Mouse (Mus musculus): ENCODE data around the gene Aatk. TPM values are rescaled to one million over a fixed set of nuclear protein-coding genes. Genes with fewer than 3 reads are reported as not detected.

Aatk gene
- polyA plus RNA-seq, 1 experiment from 2014 or later = 3.4 TPM

GRCm38 (mm10) chr11:120069261-120069660 lies 22.3 kb upstream of the Aatk start:
- Histone ChIP-seq H3K27me3 (replicated peaks) (no peaks in the 10 kb centered on the region), H3K27ac (no peak overlapping the region), H3K4me2 (replicated peaks) (no peak overlapping the region), H3K4me1 (replicated peaks) (peaks cover 7% of the 10 kb centered on the region; the same call in 1 of the 2 replicates), H3K9ac (no peak overlapping the region; the same call in 1 of the 2 replicates), H3K4me3 (replicated peaks) (no peak overlapping the region), H3K36me3 (peaks cover 33% of the 10 kb centered on the region; the same call in 1 of the 2 replicates), H3K9me3 (no peaks in the 10 kb centered on the region)
- WGBS = 30% methylated on average over 11 of the region's 11 CpGs
- no peak for ATAC-seq

- peaks cover 33% of the 10 kb centered on the region; the same call in 1 of the 2 replicates for H3K36me3 ChIP-seq
- H3K27me3 ChIP-seq (replicated peaks) = no peaks in the 10 kb centered on the region
- no peak overlapping the region for H3K9ac ChIP-seq
- H3K4me2 ChIP-seq (replicated peaks) = no peak overlapping the region
- H3K4me1 ChIP-seq (replicated peaks) = peaks cover 7% of the 10 kb centered on the region; the same call in 1 of the 2 replicates
- ATAC-seq = 0 out of 2 replicates have a peak, but pooled peaks have one; percentile 15
- no peaks in the 10 kb centered on the region for H3K9me3 ChIP-seq
- WGBS = 62% methylated on average over 17 of the region's 17 CpGs
- H3K4me3 ChIP-seq (replicated peaks) = no peak overlapping the region
- H3K27ac ChIP-seq = no peak overlapping the region
Observed at GRCm38 (mm10) chr11:120067834-120068233, 20.9 kb upstream of the Aatk start.

- ATAC-seq = peak; percentile 48
- 35% methylated on average over 10 of the region's 10 CpGs for WGBS
- no peak overlapping the region for H3K27ac ChIP-seq
- no peaks in the 10 kb centered on the region for H3K9me3 ChIP-seq
- H3K4me1 ChIP-seq (replicated peaks) = peaks cover 7% of the 10 kb centered on the region; the same call in 1 of the 2 replicates
- no peak overlapping the region for H3K4me2 ChIP-seq (replicated peaks)
- no peak overlapping the region for H3K9ac ChIP-seq
- H3K4me3 ChIP-seq (replicated peaks) = no peak overlapping the region
- H3K36me3 ChIP-seq = peaks cover 20% of the 10 kb centered on the region; the same call in 1 of the 2 replicates
- no peaks in the 10 kb centered on the region for H3K27me3 ChIP-seq (replicated peaks)
Observed at GRCm38 (mm10) chr11:120065291-120065690, 18.3 kb upstream of the Aatk start.

- 90% methylated on average over 11 of the region's 11 CpGs for whole genome bisulfite sequencing
- Histone ChIP-seq H3K9ac (no peak overlapping the region), H3K4me3 (replicated peaks) (no peak overlapping the region), H3K27ac (no peak overlapping the region), H3K9me3 (no peaks in the 10 kb centered on the region), H3K4me2 (replicated peaks) (no peak overlapping the region), H3K4me1 (replicated peaks) (peaks cover 6% of the 10 kb centered on the region; the same call in 1 of the 2 replicates), H3K36me3 (peaks cover 17% of the 10 kb centered on the region; the same call in 1 of the 2 replicates), H3K27me3 (replicated peaks) (no peaks in the 10 kb centered on the region)
- ATAC-seq = no peak
Observed at GRCm38 (mm10) chr11:120064668-120065040, 17.7 kb upstream of the Aatk start.

- Histone ChIP-seq H3K9me3 (no peaks in the 10 kb centered on the region), H3K9ac (no peak overlapping the region), H3K36me3 (peaks cover 17% of the 10 kb centered on the region; the same call in 1 of the 2 replicates), H3K27ac (no peak overlapping the region), H3K4me1 (replicated peaks) (0 out of 2 replicates have a peak, but pooled peaks cover 2% of the 10 kb centered on the region), H3K4me2 (replicated peaks) (no peak overlapping the region), H3K27me3 (replicated peaks) (no peaks in the 10 kb centered on the region), H3K4me3 (replicated peaks) (no peak overlapping the region)
- ATAC-seq = no peak
- WGBS = 85% methylated on average over 13 of the region's 13 CpGs
Observed at GRCm38 (mm10) chr11:120064006-120064667, 17.2 kb upstream of the Aatk start.

GRCm38 (mm10) chr11:120063326-120063725 lies 16.4 kb upstream of the Aatk start:
- no peak for ATAC-seq
- Histone ChIP-seq H3K27me3 (replicated peaks) (no peaks in the 10 kb centered on the region), H3K9me3 (no peaks in the 10 kb centered on the region), H3K4me1 (replicated peaks) (0 out of 2 replicates have a peak, but pooled peaks cover 2% of the 10 kb centered on the region), H3K4me2 (replicated peaks) (no peak overlapping the region), H3K27ac (no peak overlapping the region), H3K9ac (no peak overlapping the region), H3K4me3 (replicated peaks) (no peak overlapping the region), H3K36me3 (peaks cover 16% of the 10 kb centered on the region; the same call in 1 of the 2 replicates)
- 79% methylated on average over 5 of the region's 5 CpGs for WGBS

GRCm38 (mm10) chr11:120060634-120061033 lies 13.7 kb upstream of the Aatk start:
- Histone ChIP-seq H3K4me3 (replicated peaks) (no peak overlapping the region), H3K9me3 (no peaks in the 10 kb centered on the region), H3K4me2 (replicated peaks) (no peak overlapping the region), H3K27ac (no peak overlapping the region), H3K36me3 (0 out of 2 replicates have a peak, but pooled peaks cover 4% of the 10 kb centered on the region), H3K27me3 (replicated peaks) (no peaks in the 10 kb centered on the region), H3K9ac (no peak overlapping the region), H3K4me1 (replicated peaks) (no peaks in the 10 kb centered on the region)
- 71% methylated on average over 8 of the region's 8 CpGs for WGBS
- no peak for ATAC-seq

GRCm38 (mm10) chr11:120055953-120056732 lies 9.2 kb upstream of the Aatk start:
- Histone ChIP-seq H3K36me3 (no peaks in the 10 kb centered on the region), H3K4me3 (replicated peaks) (no peak overlapping the region), H3K9ac (no peak overlapping the region), H3K4me1 (replicated peaks) (peaks cover 10% of the 10 kb centered on the region), H3K27me3 (replicated peaks) (no peaks in the 10 kb centered on the region), H3K27ac (no peak overlapping the region), H3K9me3 (no peaks in the 10 kb centered on the region), H3K4me2 (replicated peaks) (no peak overlapping the region)
- 84% methylated on average over 12 of the region's 12 CpGs for WGBS
- ATAC-seq = no peak

- H3K9me3 ChIP-seq = no peaks in the 10 kb centered on the region
- H3K4me2 ChIP-seq (replicated peaks) = no peak overlapping the region
- H3K27ac ChIP-seq = no peak overlapping the region
- WGBS = 75% methylated on average over 4 of the region's 4 CpGs
- no peaks in the 10 kb centered on the region for H3K27me3 ChIP-seq (replicated peaks)
- no peak overlapping the region for H3K9ac ChIP-seq
- H3K4me1 ChIP-seq (replicated peaks) = peaks cover 14% of the 10 kb centered on the region
- no peak for ATAC-seq
- no peak overlapping the region for H3K4me3 ChIP-seq (replicated peaks)
- H3K36me3 ChIP-seq = no peaks in the 10 kb centered on the region
Observed at GRCm38 (mm10) chr11:120053846-120054245, 6.9 kb upstream of the Aatk start.

GRCm38 (mm10) chr11:120052274-120052673 lies 5.3 kb upstream of the Aatk start:
- Histone ChIP-seq H3K4me2 (replicated peaks) (no peak overlapping the region), H3K36me3 (no peaks in the 10 kb centered on the region), H3K27ac (no peak overlapping the region), H3K4me3 (replicated peaks) (no peak overlapping the region), H3K27me3 (replicated peaks) (peaks cover 15% of the 10 kb centered on the region), H3K9ac (no peak overlapping the region), H3K4me1 (replicated peaks) (peaks cover 25% of the 10 kb centered on the region), H3K9me3 (no peaks in the 10 kb centered on the region)
- 61% methylated on average over 9 of the region's 9 CpGs for WGBS
- ATAC-seq = no peak

GRCm38 (mm10) chr11:120051124-120051811 lies 4.3 kb upstream of the Aatk start:
- H3K27ac ChIP-seq = peak overlapping the region; percentile 27; the same call in 1 of the 2 replicates
- 44% methylated on average over 14 of the region's 14 CpGs for WGBS

GRCm38 (mm10) chr11:120049067-120049466 lies 2.1 kb upstream of the Aatk start:
- H3K9me3 ChIP-seq = no peaks in the 10 kb centered on the region
- H3K4me2 ChIP-seq (replicated peaks) = no peak overlapping the region

More at GRCm38 (mm10) chr11:120051124-120051811, 4.3 kb upstream of the Aatk start:
- no peak overlapping the region for H3K9ac ChIP-seq
- ATAC-seq = no peak; the same call in 1 of the 2 replicates
- no peaks in the 10 kb centered on the region for H3K9me3 ChIP-seq
- H3K4me1 ChIP-seq (replicated peaks) = peaks cover 33% of the 10 kb centered on the region
- no peaks in the 10 kb centered on the region for H3K36me3 ChIP-seq
- no peak overlapping the region for H3K4me2 ChIP-seq (replicated peaks)
- no peak overlapping the region for H3K4me3 ChIP-seq (replicated peaks)
- H3K27me3 ChIP-seq (replicated peaks) = peaks cover 22% of the 10 kb centered on the region

More at GRCm38 (mm10) chr11:120049067-120049466, 2.1 kb upstream of the Aatk start:
- Histone ChIP-seq H3K4me3 (replicated peaks) (no peak overlapping the region), H3K36me3 (no peaks in the 10 kb centered on the region), H3K27me3 (replicated peaks) (peaks cover 27% of the 10 kb centered on the region), H3K27ac (no peak overlapping the region), H3K4me1 (replicated peaks) (peaks cover 40% of the 10 kb centered on the region), H3K9ac (no peak overlapping the region)
- ATAC-seq = no peak
- WGBS = 79% methylated on average over 8 of the region's 8 CpGs

Measured in intestine, embryonic 15.5 days (tissue).